Mouse (Mus musculus): ENCODE measurements around the gene Vamp8. TPM values are rescaled to one million over a fixed set of nuclear protein-coding genes. Genes with fewer than 3 reads are reported as not detected.

Gene Vamp8
- total RNA-seq (2015) (219 and 236 TPM in 2 replicates), total RNA-seq (2017) (199 and 241 TPM in 2 replicates)

- ATAC-seq (ENCODE audit: poor library complexity, severe bottlenecking): peak; percentile 86
Observed at GRCm38 (mm10) chr6:72389941-72390771, at the start of gene Vamp8. TSS of gene Vamp8 (minus strand) at chr6:72390703.

- peak; percentile 80 for ATAC-seq (ENCODE audit: poor library complexity, severe bottlenecking)
Observed at GRCm38 (mm10) chr6:72439355-72440185, 49.1 kb upstream of the Vamp8 start, which contains the start of gene Mat2a. TSS of gene Mat2a (minus strand) at chr6:72439558.

GRCm38 (mm10) chr6:72438862-72439354 is 48.4 kb upstream of the Vamp8 start:
- peak; percentile 71 for ATAC-seq (ENCODE audit: poor library complexity, severe bottlenecking)

- no peak for ATAC-seq (ENCODE audit: poor library complexity, severe bottlenecking)
Observed at GRCm38 (mm10) chr6:72438226-72438625, 47.7 kb upstream of the Vamp8 start.

GRCm38 (mm10) chr6:72432153-72432552 is 41.6 kb upstream of the Vamp8 start:
- no peak for ATAC-seq (ENCODE audit: poor library complexity, severe bottlenecking)

- no peak for ATAC-seq (ENCODE audit: poor library complexity, severe bottlenecking)
Observed at GRCm38 (mm10) chr6:72430989-72431921, 40.8 kb upstream of the Vamp8 start.

- ATAC-seq (ENCODE audit: poor library complexity, severe bottlenecking): no peak
Observed at GRCm38 (mm10) chr6:72429061-72429842, 38.7 kb upstream of the Vamp8 start.

GRCm38 (mm10) chr6:72428036-72428435 is 37.5 kb upstream of the Vamp8 start:
- peak; percentile 92 for ATAC-seq (ENCODE audit: poor library complexity, severe bottlenecking)

- ATAC-seq (ENCODE audit: poor library complexity, severe bottlenecking): no peak
Observed at GRCm38 (mm10) chr6:72425646-72426045, 35.1 kb upstream of the Vamp8 start.

GRCm38 (mm10) chr6:72420901-72421300 is 30.4 kb upstream of the Vamp8 start:
- no peak for ATAC-seq (ENCODE audit: poor library complexity, severe bottlenecking)

GRCm38 (mm10) chr6:72419806-72420205 is 29.3 kb upstream of the Vamp8 start:
- ATAC-seq (ENCODE audit: poor library complexity, severe bottlenecking): no peak

- ATAC-seq (ENCODE audit: poor library complexity, severe bottlenecking): no peak
Observed at GRCm38 (mm10) chr6:72418279-72418678, 27.8 kb upstream of the Vamp8 start.

GRCm38 (mm10) chr6:72415964-72416772 is 25.7 kb upstream of the Vamp8 start:
- ATAC-seq (ENCODE audit: poor library complexity, severe bottlenecking): no peak

GRCm38 (mm10) chr6:72415181-72415580 is 24.7 kb upstream of the Vamp8 start:
- ATAC-seq (ENCODE audit: poor library complexity, severe bottlenecking): no peak

GRCm38 (mm10) chr6:72414076-72414756 is 23.7 kb upstream of the Vamp8 start, which contains the start of gene Ggcx:
TSS of gene Ggcx (plus strand) at chr6:72414308.
- peak; percentile 98 for ATAC-seq (ENCODE audit: poor library complexity, severe bottlenecking)

GRCm38 (mm10) chr6:72410518-72410917 is 20.0 kb upstream of the Vamp8 start:
- peak; percentile 33 for ATAC-seq (ENCODE audit: poor library complexity, severe bottlenecking)

GRCm38 (mm10) chr6:72410003-72410402 is 19.5 kb upstream of the Vamp8 start:
- no peak for ATAC-seq (ENCODE audit: poor library complexity, severe bottlenecking)

GRCm38 (mm10) chr6:72409567-72409966 is 19.1 kb upstream of the Vamp8 start:
- ATAC-seq (ENCODE audit: poor library complexity, severe bottlenecking): no peak

Measured in megakaryocyte, adult 5-6 weeks (primary cell).